Mouse (Mus musculus): ENCODE data around the gene Mon1a.
A peak's percentile ranks its signal among the peaks of the same experiment; 100 is the strongest.

Gene Mon1a

GRCm38 (mm10) chr9:107887804-107888266 is at the start of gene Mon1a:
Gene Mon1a (plus strand): TSS chr9:107888151.
- DNase-seq (ENCODE audit: low read depth, low spot score) = peak; percentile 70

- DNase-seq (ENCODE audit: low read depth, low spot score) = no peak
These were observed 49.1 kb upstream of the Mon1a start for GRCm38 (mm10) chr9:107838869-107839268.

GRCm38 (mm10) chr9:107842709-107843108 is 45.2 kb upstream of the Mon1a start:
- no peak for DNase-seq (ENCODE audit: low read depth, low spot score)

GRCm38 (mm10) chr9:107848922-107849321 is 39.0 kb upstream of the Mon1a start:
- no peak for DNase-seq (ENCODE audit: low read depth, low spot score)

GRCm38 (mm10) chr9:107858343-107858742 is 29.6 kb upstream of the Mon1a start:
- no peak for DNase-seq (ENCODE audit: low read depth, low spot score)

GRCm38 (mm10) chr9:107864493-107864892 is 23.5 kb upstream of the Mon1a start:
- no peak for DNase-seq (ENCODE audit: low read depth, low spot score)

GRCm38 (mm10) chr9:107866081-107866480 is 21.9 kb upstream of the Mon1a start:
- DNase-seq (ENCODE audit: low read depth, low spot score) = no peak

GRCm38 (mm10) chr9:107872350-107873098 is 15.4 kb upstream of the Mon1a start:
- DNase-seq (ENCODE audit: low read depth, low spot score) = peak; percentile 89

GRCm38 (mm10) chr9:107873137-107873536 is 14.8 kb upstream of the Mon1a start, which contains the start of gene Rbm6:
Gene Rbm6 (minus strand): TSS chr9:107873237.
- DNase-seq (ENCODE audit: low read depth, low spot score) = no peak

GRCm38 (mm10) chr9:107880411-107880810 is 7.5 kb upstream of the Mon1a start:
- DNase-seq (ENCODE audit: low read depth, low spot score) = no peak

GRCm38 (mm10) chr9:107888267-107888850 is 408 bp downstream of the Mon1a start:
- no peak for DNase-seq (ENCODE audit: low read depth, low spot score)

GRCm38 (mm10) chr9:107890260-107890659 is 2.3 kb downstream of the Mon1a start:
- DNase-seq (ENCODE audit: low read depth, low spot score) = no peak

GRCm38 (mm10) chr9:107891023-107891422 is 3.1 kb downstream of the Mon1a start:
- no peak for DNase-seq (ENCODE audit: low read depth, low spot score)

- no peak for DNase-seq (ENCODE audit: low read depth, low spot score)
These were observed 10.6 kb downstream of the Mon1a start for GRCm38 (mm10) chr9:107898563-107898962.

GRCm38 (mm10) chr9:107899855-107900254 is 11.9 kb downstream of the Mon1a start:
- no peak for DNase-seq (ENCODE audit: low read depth, low spot score)

- DNase-seq (ENCODE audit: low read depth, low spot score) = peak; percentile 72
These were observed 13.1 kb downstream of the Mon1a start for GRCm38 (mm10) chr9:107900840-107901626.

- DNase-seq (ENCODE audit: low read depth, low spot score) = no peak
These were observed 13.6 kb downstream of the Mon1a start for GRCm38 (mm10) chr9:107901627-107901914.

GRCm38 (mm10) chr9:107904726-107905125 is 16.8 kb downstream of the Mon1a start:
- peak; percentile 79 for DNase-seq (ENCODE audit: low read depth, low spot score)

GRCm38 (mm10) chr9:107906252-107906966 is 18.5 kb downstream of the Mon1a start, which contains the start of gene Mst1r:
Gene Mst1r (plus strand): TSS chr9:107906873.
- DNase-seq (ENCODE audit: low read depth, low spot score) = peak; percentile 59

- no peak for DNase-seq (ENCODE audit: low read depth, low spot score)
These were observed 19.2 kb downstream of the Mon1a start for GRCm38 (mm10) chr9:107906967-107907800.

GRCm38 (mm10) chr9:107907801-107908120 is 19.8 kb downstream of the Mon1a start:
- no peak for DNase-seq (ENCODE audit: low read depth, low spot score)
